Mouse (Mus musculus): ENCODE results near the gene Prdx1.

The Prdx1 gene

DNA sequence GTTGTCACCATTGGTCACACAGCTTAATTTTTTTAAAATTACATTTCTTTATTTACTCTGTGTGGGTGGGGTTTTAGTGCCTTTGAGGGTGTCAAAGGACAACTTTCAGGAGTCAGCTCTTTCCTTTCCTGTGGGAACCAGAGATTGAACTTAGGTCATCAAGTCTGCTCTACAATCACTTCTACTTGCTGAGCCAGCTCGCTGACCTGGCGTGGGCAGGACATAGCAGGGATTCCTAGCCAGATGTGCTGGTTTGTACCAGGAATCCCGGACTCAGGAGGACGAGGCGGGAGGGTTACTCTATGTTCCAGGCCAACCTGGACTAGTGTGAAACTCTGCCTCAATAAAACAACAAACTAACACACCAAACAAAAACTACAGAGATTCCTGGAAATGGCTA is 47.0 kb downstream of the Prdx1 start:
- no peak for DNase-seq

DNA sequence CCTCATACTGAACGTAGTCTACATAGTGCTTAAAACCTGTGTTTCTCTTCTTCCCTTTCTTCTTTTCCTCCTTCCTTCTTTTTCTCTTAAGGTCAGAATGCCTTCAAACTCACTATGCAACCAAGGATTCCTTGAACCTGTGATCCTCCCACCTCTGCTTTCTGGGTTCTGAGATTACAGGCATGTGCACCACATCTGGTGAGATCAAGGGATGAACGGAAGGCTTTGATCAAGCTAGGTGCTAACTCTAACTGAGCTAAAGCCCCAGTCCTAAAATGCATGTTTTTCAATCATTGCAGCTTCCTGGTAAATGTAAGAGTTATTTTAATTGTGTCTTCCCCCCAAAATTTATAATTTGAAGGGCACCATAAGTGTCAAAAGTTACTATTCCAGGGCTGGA is 49.7 kb downstream of the Prdx1 start:
- DNase-seq = no peak

DNA sequence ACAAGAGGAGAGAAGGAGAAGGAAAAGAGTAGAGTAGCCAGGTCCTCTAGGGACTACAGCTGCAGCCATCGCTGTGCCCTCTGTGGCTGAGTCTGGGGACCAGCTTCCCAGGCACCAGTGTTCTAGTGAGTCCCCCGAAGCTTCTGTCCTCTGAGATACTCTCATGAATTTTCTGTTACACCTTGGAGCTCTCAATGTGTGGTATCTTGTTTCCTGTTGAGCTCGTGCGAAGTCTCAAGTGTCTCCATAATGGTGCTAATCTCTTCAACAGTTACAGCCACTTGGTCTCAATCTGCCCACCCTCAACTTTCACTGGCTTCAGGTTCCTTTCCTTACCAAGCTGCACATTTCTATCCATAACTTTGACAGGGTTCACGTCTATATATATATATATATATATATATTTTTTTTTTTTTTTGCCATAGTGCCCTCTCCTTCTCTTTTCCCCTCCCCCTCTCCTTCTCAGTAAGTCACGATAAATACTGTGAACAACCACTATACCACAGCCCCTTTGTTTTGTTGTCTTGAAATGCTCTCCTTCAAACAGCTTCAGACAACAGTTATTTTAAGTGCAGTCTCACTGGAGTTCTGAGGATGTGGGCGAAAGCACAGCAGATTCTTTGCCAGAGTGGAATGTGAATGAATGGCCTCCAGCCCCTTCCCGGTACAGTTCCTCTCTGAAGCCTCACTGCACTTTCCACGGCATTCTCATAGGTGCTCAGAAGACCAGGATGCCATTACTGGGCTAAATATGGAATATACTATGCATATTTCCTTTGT is 53.8 kb downstream of the Prdx1 start:
- DNase-seq = no peak

DNA sequence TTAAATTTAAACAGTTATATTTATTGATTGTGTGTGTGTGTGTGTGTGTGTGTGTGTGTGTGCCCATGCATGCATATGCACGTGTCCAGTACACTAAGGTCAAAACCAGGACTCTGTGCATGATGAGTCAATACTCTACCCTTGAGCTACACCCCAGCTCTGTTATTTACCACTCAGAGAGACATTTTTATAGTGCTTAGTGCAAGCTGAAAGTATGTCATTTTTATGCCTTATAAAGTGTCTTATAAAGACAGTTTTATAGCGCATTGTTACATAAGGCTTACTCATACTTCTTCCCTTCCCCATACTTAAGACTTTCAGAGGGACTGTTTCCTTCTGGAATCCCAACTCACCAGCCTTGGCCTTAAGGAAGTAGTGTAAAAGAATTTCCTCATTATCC is 64.4 kb downstream of the Prdx1 start:
- no peak for DNase-seq

Measured in lung, postnatal 14 days (tissue).